Mouse (Mus musculus): Measurements from ENCODE around the gene Mrps31. TPM values are rescaled to one million over a fixed set of nuclear protein-coding genes. Genes with fewer than 3 reads are reported as not detected.

Gene Mrps31
- 33.7 and 36.5 TPM in 2 replicates for polyA plus RNA-seq (2014; fragmentation: Nextera tagmentation; extraction: Ambion mirVana)

DNA sequence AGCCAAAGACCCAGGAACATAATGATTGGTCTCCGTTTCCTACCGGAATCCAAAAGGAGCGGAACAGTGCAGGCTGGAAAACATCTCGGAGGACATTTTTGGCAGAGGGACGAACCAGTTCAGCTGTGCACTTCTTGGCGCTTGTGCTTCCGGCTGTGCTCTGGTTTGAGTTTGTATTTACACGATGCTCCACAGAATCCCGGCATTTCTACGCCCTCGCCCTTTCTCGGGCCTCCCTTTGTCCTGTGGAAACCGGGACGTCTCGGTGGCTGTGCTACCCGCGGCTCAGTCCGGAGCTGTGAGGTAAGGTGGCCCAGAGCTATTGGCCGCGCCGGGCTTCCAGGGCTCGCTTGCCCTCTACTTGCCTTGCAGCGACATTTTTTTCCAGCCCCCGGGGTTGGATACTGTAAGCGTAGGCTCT, at the start of gene Mrps31:
Mrps31 (plus strand) TSS at position 80 of the 421 bp plus-strand sequence.
- WGBS = 0% methylated on average over 25 of the region's 25 CpGs
- peak within 1 kb of the TSS; percentile 87 for H3K9ac ChIP-seq
- no peaks in the 10 kb centered on the region for H3K27me3 ChIP-seq (ENCODE audit: control insufficient read depth, insufficient read depth, low read length)
- H3K36me3 ChIP-seq (replicated peaks; ENCODE audit: control insufficient read depth, insufficient read depth) = peaks cover 16% of the 10 kb centered on the region
- peak; percentile 92 for DNase-seq (ENCODE audit: low spot score)
- ATAC-seq (ENCODE audit: low FRiP score) = peak; percentile 96
- H3K27ac ChIP-seq = peak within 1 kb of the TSS; percentile 81
- H3K4me2 ChIP-seq (replicated peaks) = peak within 1 kb of the TSS; percentile 73
- peak within 1 kb of the TSS; percentile 84 for H3K4me3 ChIP-seq (replicated peaks; ENCODE audit: low read length)
- no peaks in the 10 kb centered on the region for H3K9me3 ChIP-seq (ENCODE audit: control insufficient read depth, low read length)
- peaks cover 17% of the 10 kb centered on the region for H3K4me1 ChIP-seq (replicated peaks; ENCODE audit: control insufficient read depth, insufficient read depth, low read length)

DNA sequence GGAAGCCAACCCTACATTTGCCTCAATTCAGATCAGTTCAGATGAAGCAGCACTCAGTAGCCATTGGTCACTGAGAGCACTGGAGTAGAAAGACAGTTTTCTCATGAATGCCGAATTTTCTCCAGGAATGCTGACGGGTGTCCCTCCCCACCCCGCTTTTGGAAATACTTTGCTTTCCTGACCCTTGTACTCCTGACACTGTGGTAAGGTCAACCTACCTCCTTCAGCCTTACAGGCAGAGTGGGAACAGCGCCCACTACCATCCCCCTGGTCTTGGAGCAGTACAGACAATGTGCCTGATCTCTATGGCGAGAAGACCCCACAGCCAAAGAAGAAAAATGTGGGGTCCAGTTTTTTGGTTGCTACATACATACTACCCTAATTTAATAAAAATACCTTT, 34.9 kb upstream of the Mrps31 start:
- H3K36me3 ChIP-seq (replicated peaks; ENCODE audit: control insufficient read depth, insufficient read depth) = peaks cover 13% of the 10 kb centered on the region; the same call in 1 of the 2 replicates
- H3K9me3 ChIP-seq (ENCODE audit: control insufficient read depth, low read length) = no peaks in the 10 kb centered on the region
- WGBS = 92% methylated on average over 5 of the region's 5 CpGs
- H3K4me2 ChIP-seq (replicated peaks) = no peak overlapping the region
- ATAC-seq (ENCODE audit: low FRiP score) (no peak), DNase-seq (ENCODE audit: low spot score) (no peak)
- H3K4me1 ChIP-seq (replicated peaks; ENCODE audit: control insufficient read depth, insufficient read depth, low read length) = no peaks in the 10 kb centered on the region
- no peak overlapping the region for H3K9ac ChIP-seq
- no peak overlapping the region for H3K27ac ChIP-seq
- no peak overlapping the region for H3K4me3 ChIP-seq (replicated peaks; ENCODE audit: low read length)
- no peaks in the 10 kb centered on the region for H3K27me3 ChIP-seq (ENCODE audit: control insufficient read depth, insufficient read depth, low read length)

- H3K9ac ChIP-seq = no peak overlapping the region
- ATAC-seq (ENCODE audit: low FRiP score) (peak; percentile 76; the same call in 1 of the 2 replicates), DNase-seq (ENCODE audit: low spot score) (peak; percentile 28)
- 49% methylated on average over 5 of the region's 5 CpGs for WGBS
- H3K27me3 ChIP-seq (ENCODE audit: control insufficient read depth, insufficient read depth, low read length) = no peaks in the 10 kb centered on the region
- no peak overlapping the region for H3K4me3 ChIP-seq (replicated peaks; ENCODE audit: low read length)
- no peaks in the 10 kb centered on the region for H3K9me3 ChIP-seq (ENCODE audit: control insufficient read depth, low read length)
- no peak overlapping the region for H3K4me2 ChIP-seq (replicated peaks)
- H3K27ac ChIP-seq = no peak overlapping the region
- H3K4me1 ChIP-seq (replicated peaks; ENCODE audit: control insufficient read depth, insufficient read depth, low read length) = no peaks in the 10 kb centered on the region
- peaks cover 19% of the 10 kb centered on the region; the same call in 1 of the 2 replicates for H3K36me3 ChIP-seq (replicated peaks; ENCODE audit: control insufficient read depth, insufficient read depth)
Measured at GRCm38 (mm10) chr8:22376903-22377302, 34.3 kb upstream of the Mrps31 start.

- Histone ChIP-seq H3K9me3 (ENCODE audit: control insufficient read depth, low read length) (no peaks in the 10 kb centered on the region), H3K4me1 (replicated peaks; ENCODE audit: control insufficient read depth, insufficient read depth, low read length) (no peaks in the 10 kb centered on the region), H3K36me3 (replicated peaks; ENCODE audit: control insufficient read depth, insufficient read depth) (peaks cover 32% of the 10 kb centered on the region), H3K4me2 (replicated peaks) (no peak overlapping the region), H3K9ac (no peak overlapping the region), H3K27ac (no peak overlapping the region), H3K27me3 (ENCODE audit: control insufficient read depth, insufficient read depth, low read length) (no peaks in the 10 kb centered on the region), H3K4me3 (replicated peaks; ENCODE audit: low read length) (no peak overlapping the region)
- ATAC-seq (ENCODE audit: low FRiP score) = no peak
- 94% methylated on average over 11 of the region's 11 CpGs for WGBS
- no peak for DNase-seq (ENCODE audit: low spot score)
Measured at GRCm38 (mm10) chr8:22380934-22381333, 30.2 kb upstream of the Mrps31 start.

DNA sequence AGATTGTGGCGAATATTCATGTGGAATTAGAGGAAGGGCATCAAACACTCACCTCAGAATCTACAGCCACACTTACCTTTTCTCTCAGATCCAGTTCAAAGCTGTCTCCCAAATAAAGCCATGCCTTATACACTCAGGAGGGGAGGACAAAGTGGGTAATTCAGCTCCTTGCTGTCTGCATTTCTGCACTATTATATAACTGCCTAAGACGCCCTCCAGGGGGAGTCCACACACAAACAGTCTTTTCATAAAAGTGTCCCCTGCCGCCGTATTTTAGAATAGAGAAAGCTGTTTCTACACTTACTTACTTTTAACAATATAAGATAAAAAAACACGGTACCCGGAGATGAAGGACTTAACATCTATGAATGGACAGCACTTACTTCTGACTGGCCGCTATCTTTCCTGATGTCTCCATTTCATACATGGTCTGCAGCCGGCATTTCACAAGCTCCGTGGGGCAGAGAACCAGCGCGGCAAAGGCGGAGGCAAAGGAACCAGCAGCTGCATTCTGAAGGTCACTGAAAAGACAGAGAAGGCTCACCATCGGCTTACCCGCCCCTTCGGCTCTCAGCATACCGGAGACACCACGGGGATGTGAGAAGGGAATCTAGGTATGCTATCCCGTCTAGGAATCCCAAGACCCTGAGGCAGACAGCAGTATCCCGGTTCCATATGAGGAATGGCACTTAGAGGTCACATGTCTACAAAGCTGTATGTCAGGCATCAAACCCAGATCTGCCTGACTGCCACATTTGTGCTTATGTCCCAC, 28.2 kb upstream of the Mrps31 start:
- Histone ChIP-seq H3K4me1 (replicated peaks; ENCODE audit: control insufficient read depth, insufficient read depth, low read length) (no peaks in the 10 kb centered on the region), H3K9ac (no peak overlapping the region), H3K4me2 (replicated peaks) (no peak overlapping the region), H3K4me3 (replicated peaks; ENCODE audit: low read length) (no peak overlapping the region), H3K27me3 (ENCODE audit: control insufficient read depth, insufficient read depth, low read length) (no peaks in the 10 kb centered on the region), H3K9me3 (ENCODE audit: control insufficient read depth, low read length) (no peaks in the 10 kb centered on the region), H3K27ac (no peak overlapping the region), H3K36me3 (replicated peaks; ENCODE audit: control insufficient read depth, insufficient read depth) (peaks cover 28% of the 10 kb centered on the region)
- DNase-seq (ENCODE audit: low spot score) = no peak
- no peak for ATAC-seq (ENCODE audit: low FRiP score)
- WGBS = 89% methylated on average over 19 of the region's 19 CpGs

- Histone ChIP-seq H3K4me2 (replicated peaks) (no peak overlapping the region), H3K9me3 (ENCODE audit: control insufficient read depth, low read length) (no peaks in the 10 kb centered on the region), H3K27me3 (ENCODE audit: control insufficient read depth, insufficient read depth, low read length) (no peaks in the 10 kb centered on the region), H3K4me3 (replicated peaks; ENCODE audit: low read length) (no peak overlapping the region), H3K36me3 (replicated peaks; ENCODE audit: control insufficient read depth, insufficient read depth) (peaks cover 45% of the 10 kb centered on the region), H3K27ac (no peak overlapping the region), H3K4me1 (replicated peaks; ENCODE audit: control insufficient read depth, insufficient read depth, low read length) (no peaks in the 10 kb centered on the region), H3K9ac (no peak overlapping the region)
- ATAC-seq (ENCODE audit: low FRiP score) (no peak), DNase-seq (ENCODE audit: low spot score) (no peak)
- 95% methylated on average over 6 of the region's 6 CpGs for WGBS
Measured at GRCm38 (mm10) chr8:22385158-22385557, 26.0 kb upstream of the Mrps31 start.

DNA sequence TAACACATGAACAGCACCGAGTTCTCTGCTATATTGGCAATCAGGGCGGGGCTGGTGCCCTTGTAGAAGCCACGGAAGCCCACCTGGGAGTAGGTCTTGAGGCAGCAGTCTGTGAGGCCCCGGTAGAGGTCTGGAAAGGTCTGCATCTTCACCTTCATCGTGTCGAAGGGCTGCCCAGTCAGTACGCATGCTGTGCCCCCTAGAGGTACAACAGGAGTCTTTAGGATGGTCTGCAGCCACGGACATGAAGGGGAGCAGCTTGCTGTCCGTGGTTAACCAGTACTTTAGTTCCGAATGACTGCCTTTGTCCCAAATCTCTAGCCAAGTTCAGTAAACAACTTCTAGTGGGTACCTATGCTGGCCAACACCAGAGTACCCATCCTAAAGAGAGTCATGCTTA, 21.3 kb upstream of the Mrps31 start:
- Histone ChIP-seq H3K9ac (no peak overlapping the region), H3K9me3 (ENCODE audit: control insufficient read depth, low read length) (no peaks in the 10 kb centered on the region), H3K27me3 (ENCODE audit: control insufficient read depth, insufficient read depth, low read length) (no peaks in the 10 kb centered on the region), H3K4me1 (replicated peaks; ENCODE audit: control insufficient read depth, insufficient read depth, low read length) (no peaks in the 10 kb centered on the region), H3K4me3 (replicated peaks; ENCODE audit: low read length) (no peak overlapping the region), H3K36me3 (replicated peaks; ENCODE audit: control insufficient read depth, insufficient read depth) (peaks cover 16% of the 10 kb centered on the region), H3K27ac (no peak overlapping the region), H3K4me2 (replicated peaks) (no peak overlapping the region)
- WGBS = 86% methylated on average over 10 of the region's 10 CpGs
- ATAC-seq (ENCODE audit: low FRiP score) = no peak
- no peak for DNase-seq (ENCODE audit: low spot score)

DNA sequence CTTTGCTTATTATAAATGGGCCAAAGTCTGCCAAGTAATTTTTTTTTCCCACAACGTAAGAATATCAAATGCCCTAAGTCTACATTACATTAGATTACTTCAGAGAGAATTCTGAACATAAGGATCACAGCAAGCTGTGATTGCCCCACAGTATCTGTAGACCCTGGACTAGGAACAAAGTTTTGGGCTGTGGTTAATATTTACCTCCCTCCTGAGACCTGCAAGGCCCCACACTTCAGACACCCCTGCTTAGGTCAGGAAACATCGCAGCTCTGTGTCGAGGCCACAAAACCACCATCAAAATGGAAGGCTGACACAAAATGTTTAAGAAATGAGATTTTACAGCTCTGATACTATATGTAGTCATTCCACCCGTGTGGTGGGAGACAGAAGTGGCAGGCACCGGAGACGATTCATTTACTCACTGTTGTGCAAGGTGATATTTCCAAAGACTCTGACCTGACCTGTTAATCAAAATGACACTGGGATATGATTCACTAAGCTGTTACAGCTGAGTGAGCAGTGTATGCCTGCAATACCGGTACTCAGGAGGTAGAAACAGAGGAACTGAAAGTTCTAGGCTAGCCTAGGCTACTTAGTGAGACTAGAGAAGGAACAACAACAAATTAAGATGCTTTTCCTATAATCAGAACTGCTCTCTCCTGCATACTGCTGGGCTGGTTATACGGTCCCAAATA, 20.2 kb upstream of the Mrps31 start:
- no peak overlapping the region for H3K4me2 ChIP-seq (replicated peaks)
- no peaks in the 10 kb centered on the region for H3K4me1 ChIP-seq (replicated peaks; ENCODE audit: control insufficient read depth, insufficient read depth, low read length)
- no peak overlapping the region for H3K9ac ChIP-seq
- no peaks in the 10 kb centered on the region for H3K27me3 ChIP-seq (ENCODE audit: control insufficient read depth, insufficient read depth, low read length)
- H3K9me3 ChIP-seq (ENCODE audit: control insufficient read depth, low read length) = no peaks in the 10 kb centered on the region
- peaks cover 16% of the 10 kb centered on the region for H3K36me3 ChIP-seq (replicated peaks; ENCODE audit: control insufficient read depth, insufficient read depth)
- no peak overlapping the region for H3K4me3 ChIP-seq (replicated peaks; ENCODE audit: low read length)
- ATAC-seq (ENCODE audit: low FRiP score) (no peak), DNase-seq (ENCODE audit: low spot score) (no peak)
- 87% methylated on average over 8 of the region's 8 CpGs for WGBS
- H3K27ac ChIP-seq = no peak overlapping the region

GRCm38 (mm10) chr8:22394471-22394870, 16.7 kb upstream of the Mrps31 start:
- DNase-seq (ENCODE audit: low spot score) = no peak
- WGBS = 88% methylated on average over 4 of the region's 4 CpGs
- H3K4me2 ChIP-seq (replicated peaks) = no peak overlapping the region
- H3K4me1 ChIP-seq (replicated peaks; ENCODE audit: control insufficient read depth, insufficient read depth, low read length) = 0 out of 2 replicates have a peak, but pooled peaks cover 5% of the 10 kb centered on the region
- no peaks in the 10 kb centered on the region for H3K9me3 ChIP-seq (ENCODE audit: control insufficient read depth, low read length)
- peaks cover 6% of the 10 kb centered on the region for H3K36me3 ChIP-seq (replicated peaks; ENCODE audit: control insufficient read depth, insufficient read depth)
- no peak for ATAC-seq (ENCODE audit: low FRiP score)
- no peak overlapping the region for H3K4me3 ChIP-seq (replicated peaks; ENCODE audit: low read length)
- no peak overlapping the region for H3K9ac ChIP-seq
- no peak overlapping the region for H3K27ac ChIP-seq
- no peaks in the 10 kb centered on the region for H3K27me3 ChIP-seq (ENCODE audit: control insufficient read depth, insufficient read depth, low read length)
